Mouse (Mus musculus) splenic B cell, adult 2 months (primary cell): Measurements from ENCODE around the gene Minos1.

ENCODE experiments used
- DNase-seq: peaks from one replicate; pipeline ENCODE4 v3.0.0-alpha.2; 2011; ENCODE audit warnings: low read depth, low spot score
- H3K27me3 ChIP-seq: 2 replicates; pipeline ENCODE4 v1.6.1; 2012; ENCODE audit warnings: mild to moderate bottlenecking, low read length, moderate library complexity, mixed read lengths; ENCODE audit not compliant: control insufficient read depth, poor library complexity, insufficient read depth, severe bottlenecking
- H3K36me3 ChIP-seq: 2 replicates; pipeline ENCODE4 v1.6.1; 2012; ENCODE audit warnings: mild to moderate bottlenecking, low read length, moderate library complexity, mixed read lengths; ENCODE audit not compliant: control insufficient read depth, poor library complexity, insufficient read depth, severe bottlenecking

Minos1 gene

GRCm38 (mm10) chr4:139093196-139093530 is 37.8 kb downstream of the Minos1 start:
- H3K27me3 ChIP-seq: no peaks in the 10 kb centered on the region; the same call in 1 of the 2 replicates
- no peaks in the 10 kb centered on the region for H3K36me3 ChIP-seq
- DNase-seq: no peak

GRCm38 (mm10) chr4:139092356-139093195 is 38.3 kb downstream of the Minos1 start, which contains the start of gene Nbl1:
TSS of gene Nbl1 (minus strand) at chr4:139092993.
- H3K27me3 ChIP-seq: no peaks in the 10 kb centered on the region; the same call in 1 of the 2 replicates
- no peak for DNase-seq
- no peaks in the 10 kb centered on the region for H3K36me3 ChIP-seq

- DNase-seq: no peak
- Histone ChIP-seq H3K27me3 (no peaks in the 10 kb centered on the region; the same call in 1 of the 2 replicates), H3K36me3 (no peaks in the 10 kb centered on the region)
Measured at GRCm38 (mm10) chr4:139091478-139092355, 39.2 kb downstream of the Minos1 start.

GRCm38 (mm10) chr4:139091066-139091465 is 39.8 kb downstream of the Minos1 start:
- no peak for DNase-seq
- no peaks in the 10 kb centered on the region for H3K36me3 ChIP-seq
- no peaks in the 10 kb centered on the region; the same call in 1 of the 2 replicates for H3K27me3 ChIP-seq

GRCm38 (mm10) chr4:139090303-139090940 is 40.5 kb downstream of the Minos1 start:
- Histone ChIP-seq H3K27me3 (no peaks in the 10 kb centered on the region; the same call in 1 of the 2 replicates), H3K36me3 (no peaks in the 10 kb centered on the region)
- DNase-seq: no peak

GRCm38 (mm10) chr4:139088982-139089671 is 41.8 kb downstream of the Minos1 start:
- DNase-seq: no peak
- H3K27me3 ChIP-seq: no peaks in the 10 kb centered on the region; the same call in 1 of the 2 replicates
- no peaks in the 10 kb centered on the region for H3K36me3 ChIP-seq

GRCm38 (mm10) chr4:139086984-139087383 is 43.9 kb downstream of the Minos1 start:
- H3K36me3 ChIP-seq: no peaks in the 10 kb centered on the region
- DNase-seq: peak; percentile 66
- no peaks in the 10 kb centered on the region for H3K27me3 ChIP-seq

GRCm38 (mm10) chr4:139086037-139086436 is 44.9 kb downstream of the Minos1 start:
- Histone ChIP-seq H3K27me3 (no peaks in the 10 kb centered on the region), H3K36me3 (no peaks in the 10 kb centered on the region)
- DNase-seq: peak; percentile 91

- H3K36me3 ChIP-seq: no peaks in the 10 kb centered on the region
- no peak for DNase-seq
- no peaks in the 10 kb centered on the region for H3K27me3 ChIP-seq
Measured at GRCm38 (mm10) chr4:139085337-139085736, 45.6 kb downstream of the Minos1 start.

- H3K36me3 ChIP-seq: no peaks in the 10 kb centered on the region
Measured at GRCm38 (mm10) chr4:139082790-139083564, 47.9 kb downstream of the Minos1 start.

GRCm38 (mm10) chr4:139081270-139081931 is 49.5 kb downstream of the Minos1 start:
- no peaks in the 10 kb centered on the region; the same call in 1 of the 2 replicates for H3K27me3 ChIP-seq
- H3K36me3 ChIP-seq: no peaks in the 10 kb centered on the region
- DNase-seq: no peak

More at GRCm38 (mm10) chr4:139082790-139083564, 47.9 kb downstream of the Minos1 start:
- no peaks in the 10 kb centered on the region; the same call in 1 of the 2 replicates for H3K27me3 ChIP-seq
- no peak for DNase-seq

GRCm38 (mm10) chr4:139080259-139080658 is 50.7 kb downstream of the Minos1 start:
- no peaks in the 10 kb centered on the region; the same call in 1 of the 2 replicates for H3K27me3 ChIP-seq
- DNase-seq: no peak
- no peaks in the 10 kb centered on the region for H3K36me3 ChIP-seq

GRCm38 (mm10) chr4:139079439-139079838 is 51.5 kb downstream of the Minos1 start:
- Histone ChIP-seq H3K36me3 (no peaks in the 10 kb centered on the region), H3K27me3 (no peaks in the 10 kb centered on the region; the same call in 1 of the 2 replicates)
- DNase-seq: no peak
